Mouse (Mus musculus): ENCODE measurements at regions not wholly inside any gene's neighbourhood (a gene's known extent, or its start where the extent isn't known, plus 50 kb on each side); places are given as distances from the start of the nearest gene placed in this dataset.

- TF ChIP-seq MYC (IDR thresholded peaks at IDR 0.05; ENCODE audit: low read depth, low read length) (no peak), MAFK (IDR thresholded peaks at IDR 0.05; ENCODE audit: insufficient replicate concordance, low read length) (no peak), USF2 (conservative IDR thresholded peaks at IDR 0.05; ENCODE audit: low read depth, low read length) (no peak), CTCF (conservative IDR thresholded peaks at IDR 0.05 in 1 of 2, IDR thresholded peaks at IDR 0.05 in 1 of 2; ENCODE audit: low read depth in 2 of 2, low read length in 2 of 2) (no peak), POLR2A (IDR thresholded peaks at IDR 0.05; ENCODE audit: low read depth, low read length) (no peak), SMC3 (IDR thresholded peaks at IDR 0.05; ENCODE audit: low read depth, low read length) (no peak)
Measured at GRCm38 (mm10) chr15:72150581-72150980, 1683.8 kb upstream of the Gm6569 start.
